Mouse (Mus musculus) heart, adult 18-20 months (tissue): ENCODE data around the gene Btbd18. TPM values are rescaled to one million over a fixed set of nuclear protein-coding genes. Genes with fewer than 3 reads are reported as not detected.
A peak's percentile ranks its signal among the peaks of the same experiment; 100 is the strongest.
"Not testable (repeated sequence)": the region's sequence is repeated elsewhere in the genome, so short reads cannot be mapped to it uniquely, and the experiment has no call there.

Source experiments
- DNase-seq, 2 experiments: peaks; one replicate each; pipeline ENCODE4 v3.0.0; 2021 to 2022; ENCODE audit warnings: mixed read lengths in 1 of 2
- total RNA-seq, 2 experiments: library from RNA; stranded (reverse); gene quantifications; 2 replicates each; pipeline ENCODE4 v1.2.3; 2021

Btbd18 gene
- total RNA-seq, 2 experiments from 2014 or later, result not detected

- DNase-seq, result no peak
Observed at GRCm38 (mm10) chr2:84647051-84647568, 11.8 kb upstream of the Btbd18 start.

GRCm38 (mm10) chr2:84648369-84648768 lies 10.5 kb upstream of the Btbd18 start:
- DNase-seq, result no peak

GRCm38 (mm10) chr2:84649674-84650073 lies 9.2 kb upstream of the Btbd18 start:
- peak; percentile 51 to 64 for DNase-seq

- DNase-seq, result peak; percentile 91 to 95
Observed at GRCm38 (mm10) chr2:84650464-84651195, 8.2 kb upstream of the Btbd18 start, which contains the start of gene Ctnnd1. Gene Ctnnd1, minus strand, starts transcription at chr2:84650765.

- no peak for DNase-seq
Observed at GRCm38 (mm10) chr2:84653354-84653753, 5.5 kb upstream of the Btbd18 start.

- no peak for DNase-seq
Observed at GRCm38 (mm10) chr2:84655864-84656263, 3.0 kb upstream of the Btbd18 start.

- DNase-seq, result peak; percentile 76 to 82
Observed at GRCm38 (mm10) chr2:84660253-84660652, 1.4 kb downstream of the Btbd18 start.

GRCm38 (mm10) chr2:84662866-84663265 lies 4.0 kb downstream of the Btbd18 start:
- peak; percentile 48 to 70 for DNase-seq

- no peak for DNase-seq
Observed at GRCm38 (mm10) chr2:84666081-84666480, 7.2 kb downstream of the Btbd18 start.

GRCm38 (mm10) chr2:84669828-84670568 lies 11.1 kb downstream of the Btbd18 start:
- DNase-seq, result peak in 1 of 2 experiments; percentile 11

GRCm38 (mm10) chr2:84670569-84670933 lies 11.7 kb downstream of the Btbd18 start, which contains the start of gene Selenoh:
Gene Selenoh, minus strand, starts transcription at chr2:84670770.
- DNase-seq, result peak; percentile 87

GRCm38 (mm10) chr2:84671535-84671934 lies 12.7 kb downstream of the Btbd18 start:
- DNase-seq, result not testable (repeated sequence)

GRCm38 (mm10) chr2:84677270-84677967 lies 18.5 kb downstream of the Btbd18 start:
- no peak for DNase-seq

GRCm38 (mm10) chr2:84677968-84678880 lies 19.3 kb downstream of the Btbd18 start, which contains the start of the genes Gm28635 and Med19:
Gene Gm28635, minus strand, starts transcription at chr2:84678041.
Gene Med19, plus strand, starts transcription at chr2:84678402.
- DNase-seq, result peak; percentile 96 to 99

GRCm38 (mm10) chr2:84679016-84679415 lies 20.1 kb downstream of the Btbd18 start, which contains the start of gene Tmx2:
Gene Tmx2, minus strand, starts transcription at chr2:84679140.
- DNase-seq, result no peak

- no peak for DNase-seq
Observed at GRCm38 (mm10) chr2:84682605-84683183, 23.8 kb downstream of the Btbd18 start.

- no peak for DNase-seq
Observed at GRCm38 (mm10) chr2:84688080-84688844, 29.4 kb downstream of the Btbd18 start.

- DNase-seq, result no peak
Observed at GRCm38 (mm10) chr2:84690050-84690449, 31.2 kb downstream of the Btbd18 start.

- DNase-seq, result no peak
Observed at GRCm38 (mm10) chr2:84695007-84695695, 36.3 kb downstream of the Btbd18 start.
